Mouse (Mus musculus) spleen, adult 2 months (tissue): ENCODE measurements around the gene Pknox1. TPM values are rescaled to one million over a fixed set of nuclear protein-coding genes. Genes with fewer than 3 reads are reported as not detected.
A peak's percentile ranks its signal among the peaks of the same experiment; 100 is the strongest.

Experiments
- DNase-seq, 2 experiments: peaks; one replicate each; pipeline versions ENCODE4 v3.0.0 to v3.0.0-alpha.2; 2012 to 2021; ENCODE audit warnings: low spot score in 2 of 2, low read depth in 1 of 2
- H3K27ac ChIP-seq: fragments of 200-500 bp; 2 replicates; pipeline ENCODE4 v1.5.1; 2012; ENCODE audit warnings: low read length, inconsistent platforms; ENCODE audit not compliant: insufficient read depth
- H3K27me3 ChIP-seq: fragments of 200-500 bp; 2 replicates; pipeline ENCODE4 v1.6.1; 2012; ENCODE audit warnings: mild to moderate bottlenecking, moderate library complexity, low read length, inconsistent platforms; ENCODE audit not compliant: control insufficient read depth, insufficient read depth
- H3K36me3 ChIP-seq: fragments of 200-500 bp; 2 replicates; pipeline ENCODE4 v1.6.1; 2012; ENCODE audit warnings: mild to moderate bottlenecking, low read length, inconsistent platforms; ENCODE audit not compliant: control insufficient read depth, insufficient read depth
- H3K4me1 ChIP-seq: fragments of 200-500 bp; 2 replicates; pipeline ENCODE4 v1.6.1; 2011; ENCODE audit warnings: inconsistent platforms; ENCODE audit not compliant: control insufficient read depth, insufficient read depth, insufficient read length
- H3K4me3 ChIP-seq: fragments of 200-500 bp; 2 replicates; pipeline ENCODE4 v1.5.1; 2011; ENCODE audit warnings: mild to moderate bottlenecking, inconsistent platforms; ENCODE audit not compliant: insufficient read depth, insufficient read length; ENCODE audit errors: extremely low read depth
- CTCF ChIP-seq: fragments of 200-500 bp; IDR thresholded peaks from 2 replicates; pipeline ENCODE4 v1.5.1; 2011; ENCODE audit warnings: mild to moderate bottlenecking, inconsistent platforms; ENCODE audit not compliant: insufficient read depth, insufficient read length, insufficient replicate concordance; ENCODE audit errors: extremely low read depth
- POLR2A ChIP-seq: fragments of 200-500 bp; IDR thresholded peaks from 2 replicates; pipeline ENCODE4 v1.6.1; 2011; ENCODE audit warnings: low read depth, low read length, inconsistent platforms
- WGBS: fragments of 180-500 bp; shearing (Covaris S2); methylation state at CpG from one replicate; pipeline ENCODE4 v1.1.7; 2018; 5-methylcytosine and 5-hydroxymethylcytosine counted together
- polyA plus RNA-seq: library from polyadenylated mRNA; depleted of rRNA; stranded (reverse); fragments of >200 nt; gene quantifications from 2 replicates; pipeline ENCODE4 v1.2.3, GENCODE M21; 2012

The Pknox1 gene
- polyA plus RNA-seq, 1 experiment, result 18.9 TPM

GRCm38 (mm10) chr17:31557124-31557880, 7.2 kb upstream of the Pknox1 start:
- no peak for TF ChIP-seq CTCF
- no peak for TF ChIP-seq POLR2A
- DNase-seq, result no peak
- no peaks in the 10 kb centered on the region for H3K36me3 ChIP-seq
- WGBS, result 74% methylated on average over 11 of the region's 11 CpGs
- no peaks in the 10 kb centered on the region; the same call in 1 of the 2 replicates for H3K4me1 ChIP-seq
- no peaks in the 10 kb centered on the region for H3K27me3 ChIP-seq
- no peak overlapping the region for H3K27ac ChIP-seq
- H3K4me3 ChIP-seq, result no peak overlapping the region

- TF ChIP-seq POLR2A (no peak), CTCF (no peak)
- no peaks in the 10 kb centered on the region for H3K36me3 ChIP-seq
- DNase-seq, result no peak
- no peaks in the 10 kb centered on the region; the same call in 1 of the 2 replicates for H3K4me1 ChIP-seq
- no peak overlapping the region for H3K4me3 ChIP-seq
- WGBS, result 83% methylated on average over 10 of the region's 10 CpGs
- no peak overlapping the region; the same call in 1 of the 2 replicates for H3K27ac ChIP-seq
- H3K27me3 ChIP-seq, result no peaks in the 10 kb centered on the region
Measured at GRCm38 (mm10) chr17:31557947-31558542, 6.5 kb upstream of the Pknox1 start.

GRCm38 (mm10) chr17:31559021-31559789, 5.3 kb upstream of the Pknox1 start:
- Histone ChIP-seq H3K4me1 (no peaks in the 10 kb centered on the region; the same call in 1 of the 2 replicates), H3K27ac (no peak overlapping the region), H3K36me3 (no peaks in the 10 kb centered on the region), H3K4me3 (no peak overlapping the region), H3K27me3 (no peaks in the 10 kb centered on the region)
- WGBS, result 74% methylated on average over 11 of the region's 11 CpGs
- no peak for DNase-seq
- TF ChIP-seq POLR2A (no peak), CTCF (no peak)

GRCm38 (mm10) chr17:31563632-31564014, 911 bp upstream of the Pknox1 start:
- H3K36me3 ChIP-seq, result no peaks in the 10 kb centered on the region
- peaks cover 9% of the 10 kb centered on the region; the same call in 1 of the 2 replicates for H3K4me1 ChIP-seq
- TF ChIP-seq CTCF, result no peak
- TF ChIP-seq POLR2A, result no peak
- 4% methylated on average over 12 of the region's 12 CpGs for WGBS
- DNase-seq, result peak in 1 of 2 experiments; percentile 15
- no peaks in the 10 kb centered on the region for H3K27me3 ChIP-seq
- H3K27ac ChIP-seq, result peak overlapping the region; percentile 84
- peak overlapping the region; percentile 74; the same call in 1 of the 2 replicates for H3K4me3 ChIP-seq

- Histone ChIP-seq H3K27me3 (no peaks in the 10 kb centered on the region), H3K36me3 (no peaks in the 10 kb centered on the region), H3K4me1 (peaks cover 9% of the 10 kb centered on the region; the same call in 1 of the 2 replicates), H3K27ac (peak overlapping the region; percentile 89), H3K4me3 (peak overlapping the region; percentile 62)
- no peak for TF ChIP-seq POLR2A
- TF ChIP-seq CTCF, result no peak
- DNase-seq, result no peak
- 0% methylated on average over 7 of the region's 44 CpGs for WGBS
Measured at GRCm38 (mm10) chr17:31564858-31565140, 265 bp downstream of the Pknox1 start.

GRCm38 (mm10) chr17:31565141-31566056, 865 bp downstream of the Pknox1 start:
- TF ChIP-seq CTCF (no peak), POLR2A (no peak)
- H3K4me1 ChIP-seq, result peaks cover 9% of the 10 kb centered on the region; the same call in 1 of the 2 replicates
- H3K27ac ChIP-seq, result peak overlapping the region; percentile 89
- 1% methylated on average over 82 of the region's 88 CpGs for WGBS
- peak overlapping the region; percentile 62 for H3K4me3 ChIP-seq
- H3K36me3 ChIP-seq, result no peaks in the 10 kb centered on the region
- peak; percentile 28 to 62 for DNase-seq
- H3K27me3 ChIP-seq, result no peaks in the 10 kb centered on the region
